Mouse (Mus musculus): Measurements from ENCODE around the gene Slc4a4. TPM values are rescaled to one million over a fixed set of nuclear protein-coding genes. Genes with fewer than 3 reads are reported as not detected.

Slc4a4 gene
- total RNA-seq, 4 experiments from 2014 or later = 20.2 to 38.8 (median 23.6) TPM

DNA sequence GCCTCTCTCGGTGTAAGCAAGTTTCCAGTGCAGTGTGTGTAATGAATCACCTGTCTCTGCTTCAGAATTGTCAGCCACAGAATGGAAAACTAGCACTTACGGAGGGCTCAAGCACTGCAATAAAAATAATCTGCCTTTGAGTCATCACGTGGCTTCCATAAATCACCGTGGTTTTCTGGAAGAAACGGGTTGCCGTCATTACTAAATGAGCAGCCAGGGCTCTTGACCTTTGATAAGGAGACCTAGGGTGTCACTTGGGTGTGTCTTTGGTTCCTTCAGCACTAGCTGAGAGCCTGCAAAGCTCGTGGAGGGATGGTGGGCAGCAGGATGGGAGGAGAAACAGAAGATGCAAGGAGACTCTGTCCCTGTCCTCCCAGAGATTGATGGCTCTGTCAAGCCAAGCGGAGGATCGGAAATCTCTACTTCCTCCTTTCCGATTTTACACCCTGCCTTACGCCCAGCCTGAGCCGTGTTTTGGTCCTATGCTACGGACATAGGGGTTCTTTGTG, 260.7 kb downstream of the Slc4a4 start:
- peak; percentile 13 to 35 for DNase-seq (ENCODE audit: low spot score in 2 of 2)

DNA sequence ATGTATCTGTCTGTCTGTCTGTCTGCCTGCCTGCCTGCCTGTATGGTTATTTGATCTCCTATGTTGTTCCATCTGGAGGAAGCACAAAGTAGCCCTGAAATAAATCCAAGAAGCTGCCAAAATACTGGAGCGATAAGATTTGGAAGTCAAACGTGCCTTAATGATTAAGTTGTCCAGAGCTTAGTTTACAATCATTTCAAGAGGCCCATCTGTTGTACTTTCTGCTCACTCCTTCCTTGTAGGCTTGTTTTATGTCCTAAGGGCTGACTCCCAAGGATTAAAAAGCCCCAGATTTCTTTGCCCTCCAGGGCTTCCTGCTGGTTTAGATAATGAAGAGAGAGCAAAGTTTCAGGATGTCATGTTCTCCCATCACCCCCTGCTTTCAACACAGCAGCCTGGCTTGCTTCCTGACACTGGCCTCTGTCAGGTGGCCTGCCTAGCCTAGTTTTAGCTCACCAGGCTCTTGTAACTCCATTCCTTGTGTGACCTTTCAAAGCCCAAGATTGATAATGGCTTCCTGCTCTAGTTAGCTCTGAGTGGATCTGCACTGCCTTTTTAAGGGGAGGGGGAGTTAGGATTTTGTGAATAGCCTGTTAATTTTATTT, 262.9 kb downstream of the Slc4a4 start:
- DNase-seq (ENCODE audit: low spot score in 2 of 2) = peak; percentile 21 to 58

DNA sequence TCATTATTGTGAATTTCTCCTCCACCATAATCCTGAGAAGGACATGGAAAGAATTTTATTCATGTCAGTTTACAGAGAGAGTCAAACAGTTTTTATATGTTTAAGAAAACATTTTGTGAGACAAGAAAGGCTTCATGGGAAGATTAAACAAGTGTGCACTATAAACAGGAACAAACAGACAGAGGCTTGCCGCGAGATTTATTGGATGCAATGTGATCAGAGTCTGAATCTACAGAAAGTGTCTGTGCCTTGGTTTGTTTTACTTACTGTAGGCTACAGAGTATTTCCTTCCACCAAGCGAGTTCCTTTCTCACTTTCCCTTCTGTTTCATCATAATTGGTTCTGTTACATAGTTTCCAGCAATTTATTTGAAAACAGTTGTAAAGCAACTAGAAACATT, 264.5 kb downstream of the Slc4a4 start:
- no peak for DNase-seq (ENCODE audit: low spot score in 2 of 2)

DNA sequence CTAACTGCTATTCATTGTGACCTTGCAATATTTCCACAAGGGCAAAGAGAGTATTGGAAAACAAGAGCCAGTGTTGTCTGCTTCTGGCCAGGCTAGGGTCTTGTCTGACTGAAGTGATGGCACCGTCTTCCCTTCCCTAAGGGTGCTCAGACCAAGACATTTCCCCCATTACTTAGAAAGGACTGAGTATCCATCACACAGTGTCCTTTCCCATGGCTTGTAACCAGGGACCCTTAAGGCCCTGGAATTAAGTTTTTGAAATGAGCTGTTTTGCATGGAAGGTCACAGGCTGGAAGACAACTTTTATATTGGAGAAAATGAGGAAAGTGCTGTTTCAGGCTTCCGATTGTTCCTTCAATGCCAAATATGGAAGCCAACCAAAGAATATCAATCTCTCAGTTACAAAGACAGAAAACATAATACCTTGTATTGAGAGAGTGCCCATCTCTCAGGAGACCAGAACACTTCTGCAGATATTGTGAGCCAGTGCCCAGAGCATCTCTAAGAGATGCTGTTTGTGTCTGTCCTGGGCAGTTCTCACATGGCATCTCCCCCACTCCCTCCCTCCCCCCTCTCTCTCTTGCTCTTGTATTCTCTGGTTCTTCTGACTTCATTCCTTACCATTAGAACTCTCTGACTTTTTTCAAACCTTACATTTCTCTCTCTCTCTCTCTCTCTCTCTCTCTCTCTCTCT, 284.6 kb downstream of the Slc4a4 start:
- no peak for DNase-seq (ENCODE audit: low spot score in 2 of 2)

DNA sequence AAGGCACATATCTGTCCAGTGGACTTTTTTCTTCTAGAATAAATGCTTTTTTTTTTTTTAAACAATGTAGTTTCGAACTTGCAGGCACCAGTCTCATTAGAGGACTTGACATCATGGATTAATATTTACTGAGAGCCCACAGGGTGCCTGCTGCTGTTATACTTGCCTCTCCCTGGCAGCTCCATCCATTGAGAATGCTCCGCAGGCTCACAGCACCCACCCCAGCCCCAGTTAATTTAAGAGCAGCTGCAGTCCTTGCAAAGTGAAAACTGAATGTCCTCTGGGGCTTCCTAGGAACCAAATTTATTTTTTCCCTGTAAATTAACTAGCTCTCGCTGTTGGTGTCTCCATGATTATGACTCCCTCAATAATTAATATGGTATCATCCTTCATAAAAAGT, 303.4 kb downstream of the Slc4a4 start:
- DNase-seq (ENCODE audit: low spot score in 2 of 2) = no peak

DNA sequence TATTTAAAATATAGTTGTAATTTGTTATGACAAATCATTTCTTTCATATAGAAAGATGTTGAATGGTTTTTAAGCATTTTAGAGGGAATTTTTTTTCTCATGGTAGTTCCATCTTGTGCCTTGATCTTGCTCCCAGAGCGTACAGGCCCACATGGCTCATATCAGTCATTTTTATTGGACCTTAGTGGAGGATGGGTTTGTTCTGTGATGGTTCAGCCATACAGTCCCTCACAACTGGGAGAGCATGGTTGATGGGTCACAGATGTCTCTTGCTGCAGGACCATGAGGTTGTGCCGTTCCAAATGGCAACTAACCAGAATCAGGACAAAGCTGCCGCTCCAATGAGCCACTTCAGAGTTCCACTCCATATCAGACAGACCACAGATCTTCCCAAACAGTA, 308.0 kb downstream of the Slc4a4 start:
- no peak for DNase-seq (ENCODE audit: low spot score in 2 of 2)

DNA sequence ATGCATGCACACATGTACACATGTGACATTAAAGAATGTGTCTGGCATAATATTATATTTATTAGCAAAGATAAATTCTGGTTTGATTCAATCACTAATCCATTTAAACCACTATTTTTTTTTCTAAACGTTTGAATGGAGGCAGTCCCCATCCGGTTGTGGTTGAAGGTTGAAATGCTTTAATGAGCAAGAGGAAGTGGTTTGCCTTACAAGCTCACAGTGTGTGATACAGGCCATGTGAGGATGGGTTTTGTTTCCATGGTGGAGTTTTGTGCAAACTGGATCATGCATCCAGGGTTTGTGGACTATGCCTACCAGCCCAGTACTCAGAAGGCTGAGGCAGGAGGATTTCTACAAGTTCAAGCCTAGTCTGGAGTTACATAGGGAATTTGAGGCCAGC, 311.9 kb downstream of the Slc4a4 start:
- no peak for DNase-seq (ENCODE audit: low spot score in 2 of 2)

DNA sequence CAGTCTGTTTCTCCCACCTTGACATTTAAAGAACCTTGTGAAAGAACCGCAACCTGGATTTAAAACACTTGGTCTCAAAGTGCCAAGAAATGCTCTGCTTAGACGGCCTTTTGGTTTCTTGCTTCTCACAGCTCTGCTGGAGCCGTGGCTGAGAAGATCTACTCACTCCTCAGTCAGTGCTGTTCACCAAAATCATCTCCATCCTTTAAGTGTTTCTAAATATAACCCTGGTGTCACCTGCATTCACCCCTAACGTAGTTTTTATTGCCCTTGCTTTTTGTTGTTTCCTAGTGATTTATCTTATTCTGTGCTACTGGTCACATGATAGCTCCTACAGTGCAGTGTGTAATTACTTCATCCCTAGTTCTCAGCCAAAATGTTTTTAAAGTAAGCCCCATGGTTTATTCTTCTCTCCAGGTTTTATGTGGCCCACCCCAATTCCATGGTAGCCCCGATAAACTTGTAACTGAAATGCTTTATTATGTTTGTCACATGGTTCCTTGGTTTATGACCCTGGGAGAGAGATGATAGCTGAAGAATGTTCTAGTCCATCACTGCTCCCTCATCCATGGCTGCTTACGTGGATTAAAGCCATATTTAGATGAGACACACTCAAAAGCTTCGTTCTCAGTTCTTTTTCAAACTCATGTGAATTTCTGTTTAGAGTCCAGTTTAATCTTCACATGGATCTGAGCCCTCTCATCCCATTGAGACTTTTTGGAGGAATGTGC, 323.5 kb downstream of the Slc4a4 start:
- DNase-seq (ENCODE audit: low spot score in 2 of 2) = no peak

DNA sequence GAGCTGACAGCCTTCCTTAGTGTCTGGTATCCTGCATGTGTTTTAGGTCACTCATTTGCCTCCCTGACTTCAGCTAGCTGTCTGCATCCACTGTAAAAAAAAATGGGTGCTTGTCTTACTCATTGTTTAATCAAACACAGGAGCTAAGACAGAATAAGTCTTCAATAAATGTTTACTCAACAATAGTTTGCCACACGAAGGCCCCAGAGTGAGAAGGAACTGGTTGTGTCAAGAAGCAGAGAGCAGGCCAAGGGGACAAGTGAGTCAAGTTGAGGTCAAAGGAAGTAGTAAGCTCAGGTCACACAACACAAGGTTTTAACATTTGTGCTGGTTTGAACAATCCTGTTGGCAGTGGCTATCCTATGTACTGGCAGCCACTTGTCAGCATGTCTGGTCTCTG, 324.4 kb downstream of the Slc4a4 start:
- DNase-seq (ENCODE audit: low spot score in 2 of 2) = no peak

DNA sequence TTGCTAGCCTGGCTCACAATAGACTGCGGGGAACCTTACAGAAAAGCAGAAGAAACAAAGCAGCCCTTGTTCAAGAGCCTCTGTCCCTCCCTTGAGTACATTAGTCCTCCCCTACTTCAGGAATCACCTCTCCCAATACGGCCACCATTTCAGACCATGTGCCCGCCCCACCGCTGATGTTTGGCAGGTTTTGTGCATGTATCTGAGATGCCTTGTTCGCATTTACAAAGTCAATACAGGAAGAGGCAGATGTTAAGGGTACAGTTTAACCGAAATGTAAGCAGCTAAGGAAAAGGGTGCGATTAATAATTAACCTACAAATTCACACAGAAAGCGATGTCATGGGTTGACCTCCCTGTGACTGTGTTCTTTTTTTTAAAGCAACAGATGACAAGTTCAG, 331.6 kb downstream of the Slc4a4 start:
- no peak for DNase-seq (ENCODE audit: low spot score in 2 of 2)

DNA sequence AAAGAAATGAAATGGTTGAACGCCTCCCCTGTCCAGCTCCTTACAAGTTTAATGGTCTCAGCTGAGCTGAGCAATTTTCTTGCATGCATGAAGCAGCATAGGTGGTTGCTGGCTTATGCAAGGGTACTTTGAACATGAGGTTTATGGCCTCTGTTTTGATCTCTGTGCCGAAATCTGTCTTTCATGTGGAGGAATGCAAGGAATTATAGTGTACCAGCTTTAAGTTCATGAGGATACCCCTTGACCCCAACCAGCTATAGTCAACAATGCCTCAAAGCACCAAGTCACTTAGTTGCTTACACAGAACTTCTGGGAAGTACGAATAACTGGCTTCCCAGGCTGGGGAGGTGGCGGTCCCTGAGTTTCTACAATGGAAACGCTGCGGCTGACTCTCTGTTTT, 332.1 kb downstream of the Slc4a4 start:
- DNase-seq (ENCODE audit: low spot score in 2 of 2) = no peak

DNA sequence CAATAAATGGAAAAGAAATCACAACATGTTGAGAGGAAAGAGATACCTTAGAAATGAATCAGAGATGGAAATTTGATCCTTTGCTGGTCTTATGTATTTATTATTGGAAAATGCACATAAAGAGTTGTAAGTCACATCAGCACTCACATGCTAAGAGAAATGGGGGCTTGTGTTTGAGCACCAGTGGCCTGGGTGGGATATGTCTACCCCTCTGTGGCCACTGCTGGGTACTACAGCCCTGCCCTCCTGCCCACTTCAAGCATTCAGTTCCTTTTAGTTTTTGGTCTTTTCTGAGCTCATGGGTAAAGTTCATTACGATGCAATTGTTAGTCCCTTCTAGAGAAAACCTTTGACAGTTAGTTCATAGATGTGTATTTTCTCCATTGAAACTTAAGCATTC, 335.0 kb downstream of the Slc4a4 start:
- DNase-seq (ENCODE audit: low spot score in 2 of 2) = no peak

DNA sequence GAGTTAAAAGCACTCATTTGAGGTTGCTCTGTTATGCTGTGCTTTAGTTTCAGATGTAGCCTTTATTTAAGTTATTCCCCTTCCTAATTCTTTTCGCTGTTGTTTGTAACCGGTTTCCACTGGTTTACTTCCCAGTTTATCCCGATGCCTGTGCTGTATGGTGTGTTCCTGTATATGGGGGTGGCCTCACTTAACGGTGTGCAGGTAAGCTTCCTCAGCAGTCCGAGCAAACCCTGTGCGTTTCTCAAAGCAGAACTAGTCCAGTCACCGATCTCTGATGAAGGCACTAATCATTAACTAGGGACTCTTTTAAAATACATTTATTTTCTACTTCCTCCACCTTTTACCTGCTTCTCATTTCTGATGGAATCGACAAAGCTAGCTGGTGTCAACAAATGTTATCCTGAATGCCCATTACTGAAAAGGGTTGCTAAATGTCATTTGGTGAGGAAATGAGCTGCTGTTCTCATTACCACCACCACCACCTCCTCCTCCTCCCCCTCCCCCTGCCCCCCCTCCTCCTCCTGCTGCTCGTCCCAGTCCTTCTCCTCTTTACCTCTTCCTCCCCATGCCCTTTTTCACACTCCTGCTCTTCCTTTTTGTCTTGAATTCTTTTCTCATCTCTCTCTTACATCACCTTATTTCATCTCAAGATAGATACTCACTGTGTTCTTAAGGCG, 336.6 kb downstream of the Slc4a4 start:
- no peak for DNase-seq (ENCODE audit: low spot score in 2 of 2)

DNA sequence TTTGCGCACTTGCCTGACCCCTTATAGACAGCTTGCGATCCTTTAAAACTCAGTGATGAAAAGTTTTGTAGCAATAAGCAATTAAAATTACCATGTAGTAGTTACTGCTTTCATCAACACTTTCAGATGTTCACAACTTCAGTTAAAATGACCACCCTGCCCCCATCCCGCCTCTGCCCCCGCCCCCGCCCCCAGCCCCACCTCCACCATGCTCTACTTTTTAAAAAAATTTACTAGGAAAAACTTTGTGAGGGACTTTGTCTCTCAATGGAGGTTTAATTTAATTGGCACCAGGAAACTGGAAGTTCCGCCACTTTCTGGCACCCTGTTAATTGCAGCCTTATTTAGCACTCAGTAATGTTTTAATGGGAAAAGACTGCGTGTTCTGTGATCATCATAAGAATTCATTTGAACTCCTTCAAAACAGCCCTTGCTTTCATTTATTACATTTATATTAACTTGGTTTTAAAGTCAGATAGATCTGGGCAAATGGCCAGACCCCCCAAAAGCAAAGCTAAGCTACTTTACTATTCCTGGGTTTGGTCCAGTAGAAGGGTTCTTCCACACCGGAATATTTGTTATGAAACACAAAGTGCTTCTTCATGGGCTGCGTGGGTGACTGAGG, 337.2 kb downstream of the Slc4a4 start:
- no peak for DNase-seq (ENCODE audit: low spot score in 2 of 2)

DNA sequence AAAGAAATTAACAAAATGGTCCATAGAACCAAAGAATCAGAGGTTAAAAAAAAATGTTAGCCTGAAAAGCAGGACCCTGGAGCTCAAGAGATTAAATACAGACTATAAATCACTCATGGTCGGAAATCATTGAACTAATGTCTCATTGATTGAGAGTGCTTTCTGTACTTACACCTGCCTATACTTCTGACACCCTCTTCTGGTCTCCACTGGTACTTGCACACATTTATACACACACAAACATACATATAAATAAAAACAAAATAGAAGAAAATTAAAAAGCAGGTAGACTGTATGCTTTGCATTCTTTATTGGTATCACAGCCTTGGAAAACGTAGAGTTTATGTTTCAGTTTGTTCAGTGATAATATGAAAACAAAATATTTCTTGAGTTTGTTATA, 341.3 kb downstream of the Slc4a4 start:
- no peak for DNase-seq (ENCODE audit: low spot score in 2 of 2)

DNA sequence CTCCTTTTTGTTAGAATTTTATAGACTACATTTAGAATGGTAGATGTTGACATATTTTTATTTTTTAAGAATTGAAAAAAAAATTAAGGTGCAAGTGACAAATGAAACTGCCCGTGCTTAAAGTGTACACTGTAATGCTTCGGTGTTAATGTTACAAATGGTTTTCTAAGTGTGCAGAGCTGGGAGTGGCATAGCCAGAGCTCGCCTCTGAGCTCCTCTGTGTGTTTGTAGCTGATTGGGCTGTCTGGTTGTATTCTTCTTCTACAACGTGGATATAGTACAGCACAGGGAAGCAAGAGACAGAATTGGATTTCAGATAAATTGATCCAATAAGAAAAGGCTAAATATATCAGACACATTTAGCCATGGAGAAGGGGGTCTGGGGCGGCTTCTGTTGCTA, 343.0 kb downstream of the Slc4a4 start:
- DNase-seq (ENCODE audit: low spot score in 2 of 2) = no peak

DNA sequence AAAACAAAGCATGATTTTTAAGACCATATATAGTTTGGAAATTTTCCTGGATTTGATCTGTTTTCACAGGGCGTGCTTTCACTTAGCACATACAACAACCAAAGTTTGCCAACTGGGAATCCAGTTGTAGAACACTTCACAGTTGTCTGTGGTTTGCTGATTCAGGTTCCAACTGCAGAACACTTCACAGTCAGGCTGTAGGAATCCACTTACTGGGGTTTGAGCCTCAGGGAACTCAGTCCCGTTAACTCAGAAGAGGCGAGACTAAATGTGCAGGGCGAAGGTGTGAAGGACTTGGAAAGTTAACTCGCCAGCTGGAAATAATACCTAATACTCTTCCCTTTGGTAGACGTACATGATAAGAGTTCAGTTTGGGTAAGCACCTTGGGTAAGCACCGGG, 345.7 kb downstream of the Slc4a4 start:
- DNase-seq (ENCODE audit: low spot score in 2 of 2) = no peak

DNA sequence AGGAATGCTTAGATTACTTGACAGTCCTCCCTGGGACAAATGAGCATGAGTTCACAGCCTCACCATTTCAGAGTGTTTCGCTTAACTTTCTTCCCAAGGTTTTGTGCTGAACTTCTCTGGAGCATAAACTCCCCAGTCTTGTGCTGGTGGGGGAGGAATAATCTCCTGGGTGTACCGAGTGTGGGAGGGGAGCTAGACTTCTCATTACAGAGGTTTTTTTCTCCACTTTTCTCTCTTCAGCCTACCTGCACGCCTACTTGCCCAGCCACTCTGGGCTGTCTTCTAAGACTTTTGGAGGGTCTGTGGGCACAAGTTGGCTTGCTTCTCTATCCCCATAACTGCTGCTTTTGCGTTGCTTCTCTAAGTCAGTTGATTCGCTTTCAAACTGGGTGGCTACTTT, 365.2 kb downstream of the Slc4a4 start:
- no peak for DNase-seq (ENCODE audit: low spot score in 2 of 2)

DNA sequence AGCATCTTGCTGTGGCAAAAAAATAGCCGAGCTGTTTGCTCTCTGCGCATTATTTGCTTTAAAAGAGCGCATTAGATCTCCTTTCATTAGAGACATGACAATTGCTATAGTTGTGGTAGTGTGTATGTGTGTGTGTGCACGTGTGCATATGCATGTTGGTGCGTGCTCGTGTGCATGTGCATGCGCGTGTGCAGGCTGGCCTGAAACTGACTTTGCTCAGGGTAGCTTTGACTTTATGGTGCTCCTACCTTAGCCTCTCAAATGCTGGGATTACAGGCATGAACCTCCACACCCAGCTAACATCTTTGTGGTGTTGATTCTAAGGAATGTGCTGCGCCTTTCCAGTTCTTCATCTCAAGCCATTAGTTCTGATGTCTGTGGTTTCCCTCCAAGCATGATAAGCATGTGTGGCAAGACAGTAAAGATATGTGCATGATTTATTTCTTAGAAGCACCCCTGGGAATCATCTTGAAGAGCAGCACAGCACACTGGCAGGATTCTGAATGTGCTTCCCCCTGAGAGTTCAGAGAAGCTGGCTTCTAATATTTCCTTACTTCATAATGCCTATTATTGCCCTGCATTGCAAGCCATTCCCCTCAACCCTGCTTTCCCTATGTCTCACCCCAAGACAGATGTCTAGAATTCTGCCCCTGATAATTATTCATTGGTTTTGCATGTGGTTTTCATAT, 373.3 kb downstream of the Slc4a4 start:
- DNase-seq (ENCODE audit: low spot score in 2 of 2) = no peak

DNA sequence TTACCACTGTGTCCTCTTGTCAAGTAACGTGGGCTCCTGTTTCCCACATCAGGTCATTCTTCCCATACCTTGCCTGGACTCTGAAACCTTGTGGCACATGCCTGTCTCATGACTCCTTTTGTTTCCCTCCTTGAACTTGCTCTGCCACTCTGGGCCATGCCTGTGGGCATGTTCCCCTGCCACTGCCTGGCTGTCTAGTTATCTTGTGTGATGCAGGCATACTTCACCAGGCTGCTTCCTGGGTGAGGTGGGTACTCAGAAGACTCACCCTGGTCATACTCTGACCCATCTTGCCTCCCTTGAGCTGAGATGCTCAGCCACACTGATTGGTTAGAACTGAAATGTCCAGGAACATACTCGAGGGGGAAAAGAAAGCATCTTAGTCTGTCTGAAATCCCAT, 390.4 kb downstream of the Slc4a4 start:
- DNase-seq (ENCODE audit: low spot score in 2 of 2) = no peak

DNA sequence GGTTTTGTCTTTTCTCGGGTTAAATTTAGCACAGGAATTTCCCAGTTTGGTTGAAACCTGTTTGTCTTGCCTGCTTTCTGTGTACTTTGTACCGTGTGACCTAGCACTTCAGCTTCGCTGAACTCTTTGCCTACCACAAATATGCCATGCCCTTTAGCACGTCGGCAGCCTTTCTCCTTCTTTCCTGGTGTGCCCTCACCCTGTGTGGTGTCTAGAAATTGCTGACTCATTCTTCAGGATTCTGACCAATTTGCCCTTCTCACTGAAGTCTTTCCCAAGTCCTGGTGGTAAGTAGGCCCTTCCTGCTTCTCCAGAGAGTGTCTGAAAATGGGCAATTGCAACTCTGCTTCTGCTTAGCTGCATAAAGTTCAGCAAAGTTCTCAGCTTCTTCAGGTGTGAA, 391.0 kb downstream of the Slc4a4 start:
- DNase-seq (ENCODE audit: low spot score in 2 of 2) = no peak

Measured in gastrocnemius, adult 8-10 months (tissue).